Mouse (Mus musculus): ENCODE data around the gene Fbxl14.

The Fbxl14 gene

GRCm38 (mm10) chr6:119479343-119479875 lies at the start of gene Fbxl14:
Gene Fbxl14 (plus strand): TSS chr6:119479668.
- in situ Hi-C loops (cut with MboI; ENCODE audit: low sequenced_read_pairs) = loop anchor here (25.0 kb wide), 2 partner anchors 433 to 733 kb away; partner anchors contain the start of gene Rad52

GRCm38 (mm10) chr6:119430508-119430907 lies 49.0 kb upstream of the Fbxl14 start:
- in situ Hi-C loops (cut with MboI; ENCODE audit: low sequenced_read_pairs) = no loop called here

- in situ Hi-C loops (cut with MboI; ENCODE audit: low sequenced_read_pairs) = no loop called here
These were observed 47.6 kb upstream of the Fbxl14 start for GRCm38 (mm10) chr6:119431751-119432324.

GRCm38 (mm10) chr6:119434394-119434793 lies 45.1 kb upstream of the Fbxl14 start:
- in situ Hi-C loops (cut with MboI; ENCODE audit: low sequenced_read_pairs) = no loop called here

GRCm38 (mm10) chr6:119437894-119438761 lies 41.3 kb upstream of the Fbxl14 start:
- in situ Hi-C loops (cut with MboI; ENCODE audit: low sequenced_read_pairs) = no loop called here

GRCm38 (mm10) chr6:119442729-119443128 lies 36.7 kb upstream of the Fbxl14 start:
- in situ Hi-C loops (cut with MboI; ENCODE audit: low sequenced_read_pairs) = loop anchor here (10.0 kb wide), 1 partner anchor 218 kb away; no protein-coding TSS in a partner anchor

- in situ Hi-C loops (cut with MboI; ENCODE audit: low sequenced_read_pairs) = loop anchor here (10.0 kb wide), 1 partner anchor 219 kb away; no protein-coding TSS in a partner anchor
These were observed 35.5 kb upstream of the Fbxl14 start for GRCm38 (mm10) chr6:119443742-119444645.

- in situ Hi-C loops (cut with MboI; ENCODE audit: low sequenced_read_pairs) = loop anchor here (10.0 kb wide), 1 partner anchor 221 kb away; no protein-coding TSS in a partner anchor
These were observed 33.5 kb upstream of the Fbxl14 start for GRCm38 (mm10) chr6:119445671-119446607.

- in situ Hi-C loops (cut with MboI; ENCODE audit: low sequenced_read_pairs) = loop anchor here (10.0 kb wide), 1 partner anchor 224 kb away; no protein-coding TSS in a partner anchor
These were observed 31.0 kb upstream of the Fbxl14 start for GRCm38 (mm10) chr6:119448321-119449059.

GRCm38 (mm10) chr6:119449060-119449499 lies 30.4 kb upstream of the Fbxl14 start:
- in situ Hi-C loops (cut with MboI; ENCODE audit: low sequenced_read_pairs) = loop anchor here (10.0 kb wide), 1 partner anchor 224 kb away; no protein-coding TSS in a partner anchor

- in situ Hi-C loops (cut with MboI; ENCODE audit: low sequenced_read_pairs) = no loop called here
These were observed 28.2 kb upstream of the Fbxl14 start for GRCm38 (mm10) chr6:119450965-119451943.

- in situ Hi-C loops (cut with MboI; ENCODE audit: low sequenced_read_pairs) = no loop called here
These were observed 27.4 kb upstream of the Fbxl14 start for GRCm38 (mm10) chr6:119451981-119452499.

- in situ Hi-C loops (cut with MboI; ENCODE audit: low sequenced_read_pairs) = no loop called here
These were observed 21.3 kb upstream of the Fbxl14 start for GRCm38 (mm10) chr6:119458166-119458565.

GRCm38 (mm10) chr6:119459041-119459440 lies 20.4 kb upstream of the Fbxl14 start:
- in situ Hi-C loops (cut with MboI; ENCODE audit: low sequenced_read_pairs) = no loop called here

GRCm38 (mm10) chr6:119460391-119460790 lies 19.1 kb upstream of the Fbxl14 start:
- in situ Hi-C loops (cut with MboI; ENCODE audit: low sequenced_read_pairs) = no loop called here

- in situ Hi-C loops (cut with MboI; ENCODE audit: low sequenced_read_pairs) = no loop called here
These were observed 13.3 kb upstream of the Fbxl14 start for GRCm38 (mm10) chr6:119466161-119466560.
